Mouse (Mus musculus): ENCODE measurements at regions not wholly inside any gene's neighbourhood (a gene's known extent, or its start where the extent isn't known, plus 50 kb on each side); places are given as distances from the start of the nearest gene placed in this dataset.

- no peaks in the 10 kb centered on the region for H3K36me3 ChIP-seq (ENCODE audit: control insufficient read depth in 1 of 2, insufficient read depth in 2 of 2, low read length in 2 of 2)
- no peaks in the 10 kb centered on the region for H3K27me3 ChIP-seq (ENCODE audit: control insufficient read depth in 1 of 2, insufficient read depth in 2 of 2, low read length in 2 of 2)
- H3K27ac ChIP-seq (ENCODE audit: control insufficient read depth, low read depth, low read length) = no peak overlapping the region
- no peak overlapping the region for H3K9ac ChIP-seq (ENCODE audit: control insufficient read depth, low read depth, low read length, poor library complexity, severe bottlenecking)
- no peak for TF ChIP-seq ZMIZ1 (IDR thresholded peaks at IDR 0.05; ENCODE audit: low read depth, low read length)
- no peak for TF ChIP-seq MYB (IDR thresholded peaks at IDR 0.05; ENCODE audit: low read depth, low read length)
- no peak for TF ChIP-seq MEF2A (IDR thresholded peaks at IDR 0.05; ENCODE audit: extremely low read depth, insufficient replicate concordance, low read depth, low read length, poor library complexity, severe bottlenecking)
- no peak for TF ChIP-seq HCFC1 (IDR thresholded peaks at IDR 0.05; ENCODE audit: low read depth, low read length)
- no peaks in the 10 kb centered on the region for H3K4me1 ChIP-seq (ENCODE audit: control insufficient read depth in 1 of 2, insufficient read depth in 2 of 2, low read length in 2 of 2)
- no peaks in the 10 kb centered on the region for H3K9me3 ChIP-seq (replicated peaks; ENCODE audit: insufficient read depth, low read length)
- no peak for DNase-seq (ENCODE audit: low read depth, low spot score)
- no peaks in the 10 kb centered on the region for H3K79me2 ChIP-seq (ENCODE audit: control insufficient read depth, insufficient read depth, low read length, poor library complexity)
- no peak overlapping the region for H3K4me3 ChIP-seq (ENCODE audit: control insufficient read depth in 1 of 2, insufficient read depth in 1 of 2, low read depth in 2 of 2, low read length in 2 of 2)
These were observed 457.6 kb downstream of the Pros1 start for GRCm38 (mm10) chr16:63311676-63312075.

GRCm38 (mm10) chr16:63313544-63313943 lies 459.4 kb downstream of the Pros1 start:
- H3K4me1 ChIP-seq (ENCODE audit: control insufficient read depth in 1 of 2, insufficient read depth in 2 of 2, low read length in 2 of 2) = no peaks in the 10 kb centered on the region
- TF ChIP-seq SIN3A (IDR thresholded peaks at IDR 0.05; ENCODE audit: low read length) (no peak), SMC3 (IDR thresholded peaks at IDR 0.05; ENCODE audit: low read depth, low read length) (no peak), ZNF384 (IDR thresholded peaks at IDR 0.05; ENCODE audit: low read depth, low read length) (no peak), RCOR1 (IDR thresholded peaks at IDR 0.05; ENCODE audit: low read depth, low read length) (no peak), POLR2AphosphoS2 (IDR thresholded peaks at IDR 0.05; ENCODE audit: low read length) (no peak), TCF12 (IDR thresholded peaks at IDR 0.05; ENCODE audit: low read depth, low read length) (no peak), HCFC1 (IDR thresholded peaks at IDR 0.05; ENCODE audit: low read depth, low read length) (no peak), JUND (IDR thresholded peaks at IDR 0.05; ENCODE audit: low read depth, low read length) (no peak), POLR2A (IDR thresholded peaks at IDR 0.05; ENCODE audit: control insufficient read depth in 1 of 2, insufficient read depth in 1 of 2, low read depth in 1 of 2, low read length in 2 of 2, poor library complexity in 1 of 2) (no peak), USF2 (IDR thresholded peaks at IDR 0.05; ENCODE audit: borderline replicate concordance in 1 of 2, insufficient read depth in 1 of 2, low read depth in 1 of 2, low read length in 2 of 2) (no peak), E2F4 (IDR thresholded peaks at IDR 0.05; ENCODE audit: borderline replicate concordance, low read depth, low read length) (no peak)
- no peaks in the 10 kb centered on the region for H3K36me3 ChIP-seq (ENCODE audit: control insufficient read depth in 1 of 2, insufficient read depth in 2 of 2, low read length in 2 of 2)
- no peaks in the 10 kb centered on the region for H3K79me2 ChIP-seq (ENCODE audit: control insufficient read depth, insufficient read depth, low read length, poor library complexity)
- H3K27ac ChIP-seq (ENCODE audit: control insufficient read depth, low read depth, low read length) = no peak overlapping the region
- H3K9ac ChIP-seq (ENCODE audit: control insufficient read depth, low read depth, low read length, poor library complexity, severe bottlenecking) = no peak overlapping the region
- no peak overlapping the region for H3K4me3 ChIP-seq (ENCODE audit: control insufficient read depth in 1 of 2, insufficient read depth in 1 of 2, low read depth in 2 of 2, low read length in 2 of 2)
- no peaks in the 10 kb centered on the region for H3K27me3 ChIP-seq (ENCODE audit: control insufficient read depth in 1 of 2, insufficient read depth in 2 of 2, low read length in 2 of 2)
- no peak for DNase-seq (ENCODE audit: low read depth, low spot score)
- no peaks in the 10 kb centered on the region for H3K9me3 ChIP-seq (replicated peaks; ENCODE audit: insufficient read depth, low read length)

DNA sequence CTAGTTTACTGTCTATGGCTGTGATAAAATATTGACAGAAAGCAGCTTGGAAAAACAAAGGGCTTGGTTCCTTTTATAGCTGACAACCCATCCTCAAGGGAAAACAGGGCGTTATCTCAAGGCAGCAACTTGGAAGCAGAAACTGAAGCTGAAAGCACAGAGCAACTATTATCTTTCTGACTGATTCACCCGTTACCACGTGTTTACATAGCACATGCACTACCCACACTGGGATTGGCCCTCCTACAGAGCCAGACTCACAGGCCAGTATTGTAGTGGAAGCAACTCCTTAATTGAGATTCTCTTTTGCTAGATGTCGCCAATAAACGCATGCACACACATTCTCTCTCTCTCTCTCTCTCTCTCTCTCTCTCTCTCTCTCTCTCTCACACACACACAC lies 465.5 kb downstream of the Pros1 start:
- H3K4me3 ChIP-seq (ENCODE audit: control insufficient read depth in 1 of 2, insufficient read depth in 1 of 2, low read depth in 2 of 2, low read length in 2 of 2) = no peak overlapping the region
- H3K9me3 ChIP-seq (replicated peaks; ENCODE audit: insufficient read depth, low read length) = no peaks in the 10 kb centered on the region
- H3K79me2 ChIP-seq (ENCODE audit: control insufficient read depth, insufficient read depth, low read length, poor library complexity) = no peaks in the 10 kb centered on the region
- H3K9ac ChIP-seq (ENCODE audit: control insufficient read depth, low read depth, low read length, poor library complexity, severe bottlenecking) = no peak overlapping the region
- H3K4me1 ChIP-seq (ENCODE audit: control insufficient read depth in 1 of 2, insufficient read depth in 2 of 2, low read length in 2 of 2) = no peaks in the 10 kb centered on the region
- H3K27me3 ChIP-seq (ENCODE audit: control insufficient read depth in 1 of 2, insufficient read depth in 2 of 2, low read length in 2 of 2) = no peaks in the 10 kb centered on the region
- no peak overlapping the region for H3K27ac ChIP-seq (ENCODE audit: control insufficient read depth, low read depth, low read length)
- DNase-seq (ENCODE audit: low read depth, low spot score) = no peak
- no peaks in the 10 kb centered on the region for H3K36me3 ChIP-seq (ENCODE audit: control insufficient read depth in 1 of 2, insufficient read depth in 2 of 2, low read length in 2 of 2)
- TF ChIP-seq POLR2A (IDR thresholded peaks at IDR 0.05; ENCODE audit: control insufficient read depth in 1 of 2, insufficient read depth in 1 of 2, low read depth in 1 of 2, low read length in 2 of 2, poor library complexity in 1 of 2) (no peak), POLR2AphosphoS2 (IDR thresholded peaks at IDR 0.05; ENCODE audit: low read length) (no peak), ZNF384 (IDR thresholded peaks at IDR 0.05; ENCODE audit: low read depth, low read length) (no peak), JUND (IDR thresholded peaks at IDR 0.05; ENCODE audit: low read depth, low read length) (no peak), MEF2A (IDR thresholded peaks at IDR 0.05; ENCODE audit: extremely low read depth, insufficient replicate concordance, low read depth, low read length, poor library complexity, severe bottlenecking) (no peak), MAFK (IDR thresholded peaks at IDR 0.05; ENCODE audit: borderline replicate concordance, low read depth, low read length) (no peak), ELF1 (IDR thresholded peaks at IDR 0.05; ENCODE audit: low read depth, low read length) (no peak), ETS1 (IDR thresholded peaks at IDR 0.05; ENCODE audit: low read depth, low read length) (no peak), ZKSCAN1 (IDR thresholded peaks at IDR 0.05; ENCODE audit: low read depth, low read length) (no peak), POLR2AphosphoS5 (IDR thresholded peaks at IDR 0.05; ENCODE audit: borderline replicate concordance, low read depth, low read length) (no peak), MYB (IDR thresholded peaks at IDR 0.05; ENCODE audit: low read depth, low read length) (no peak), TBP (IDR thresholded peaks at IDR 0.05; ENCODE audit: low read depth, low read length) (no peak), USF2 (IDR thresholded peaks at IDR 0.05; ENCODE audit: borderline replicate concordance in 1 of 2, insufficient read depth in 1 of 2, low read depth in 1 of 2, low read length in 2 of 2) (no peak), NRF1 (IDR thresholded peaks at IDR 0.05; ENCODE audit: insufficient read depth, low read depth, low read length, poor library complexity, severe bottlenecking) (no peak), MAZ (IDR thresholded peaks at IDR 0.05; ENCODE audit: low read depth, low read length) (no peak), MXI1 (IDR thresholded peaks at IDR 0.05; ENCODE audit: low read depth, low read length) (no peak), NELFE (IDR thresholded peaks at IDR 0.05; ENCODE audit: low read depth, low read length) (no peak), ZC3H11A (IDR thresholded peaks at IDR 0.05; ENCODE audit: low read depth, low read length) (no peak)

Measured in MEL (cell line).